Mouse (Mus musculus) spleen, adult 2 months (tissue): ENCODE measurements at regions not wholly inside any gene's neighbourhood (a gene's known extent, or its start where the extent isn't known, plus 50 kb on each side); places are given as distances from the start of the nearest gene placed in this dataset.
"Not testable (repeated sequence)": the region's sequence is repeated elsewhere in the genome, so short reads cannot be mapped to it uniquely, and the experiment has no call there.

Source experiments
- DNase-seq, 2 experiments: peaks; one replicate each; pipeline versions ENCODE4 v3.0.0 to v3.0.0-alpha.2; 2012 to 2021; ENCODE audit warnings: low spot score in 2 of 2, low read depth in 1 of 2
- H3K27ac ChIP-seq: fragments of 200-500 bp; 2 replicates; pipeline ENCODE4 v1.5.1; 2012; ENCODE audit warnings: low read length, inconsistent platforms; ENCODE audit not compliant: insufficient read depth
- H3K27me3 ChIP-seq: fragments of 200-500 bp; 2 replicates; pipeline ENCODE4 v1.6.1; 2012; ENCODE audit warnings: mild to moderate bottlenecking, moderate library complexity, low read length, inconsistent platforms; ENCODE audit not compliant: control insufficient read depth, insufficient read depth
- H3K36me3 ChIP-seq: fragments of 200-500 bp; 2 replicates; pipeline ENCODE4 v1.6.1; 2012; ENCODE audit warnings: mild to moderate bottlenecking, low read length, inconsistent platforms; ENCODE audit not compliant: control insufficient read depth, insufficient read depth
- H3K4me1 ChIP-seq: fragments of 200-500 bp; 2 replicates; pipeline ENCODE4 v1.6.1; 2011; ENCODE audit warnings: inconsistent platforms; ENCODE audit not compliant: control insufficient read depth, insufficient read depth, insufficient read length
- H3K4me3 ChIP-seq: fragments of 200-500 bp; 2 replicates; pipeline ENCODE4 v1.5.1; 2011; ENCODE audit warnings: mild to moderate bottlenecking, inconsistent platforms; ENCODE audit not compliant: insufficient read depth, insufficient read length; ENCODE audit errors: extremely low read depth
- CTCF ChIP-seq: fragments of 200-500 bp; IDR thresholded peaks from 2 replicates; pipeline ENCODE4 v1.5.1; 2011; ENCODE audit warnings: mild to moderate bottlenecking, inconsistent platforms; ENCODE audit not compliant: insufficient read depth, insufficient read length, insufficient replicate concordance; ENCODE audit errors: extremely low read depth
- POLR2A ChIP-seq: fragments of 200-500 bp; IDR thresholded peaks from 2 replicates; pipeline ENCODE4 v1.6.1; 2011; ENCODE audit warnings: low read depth, low read length, inconsistent platforms
- WGBS: fragments of 180-500 bp; shearing (Covaris S2); methylation state at CpG from one replicate; pipeline ENCODE4 v1.1.7; 2018; 5-methylcytosine and 5-hydroxymethylcytosine counted together

DNA sequence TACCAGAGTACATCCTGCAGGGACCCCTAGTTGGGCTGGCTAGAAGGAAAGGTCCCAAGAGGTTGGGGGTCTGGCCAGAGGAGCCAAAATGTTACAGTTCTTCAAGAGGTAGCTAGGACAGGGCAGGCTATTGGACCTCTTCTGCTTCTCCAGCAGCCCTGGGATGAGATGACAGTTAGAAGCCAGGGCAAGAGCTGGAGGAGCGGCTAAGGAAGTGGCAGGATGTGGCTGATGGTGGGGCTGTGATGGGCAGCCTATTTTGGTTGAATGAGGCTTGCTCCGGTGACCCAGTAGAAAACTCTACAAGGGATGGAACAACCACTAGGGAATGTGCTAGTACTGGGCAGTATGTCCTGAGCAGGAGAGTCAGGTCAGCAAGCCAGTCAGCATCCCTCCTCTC lies 82.8 kb downstream of the Ddx11 start:
- no peak for TF ChIP-seq CTCF
- TF ChIP-seq POLR2A: no peak

DNA sequence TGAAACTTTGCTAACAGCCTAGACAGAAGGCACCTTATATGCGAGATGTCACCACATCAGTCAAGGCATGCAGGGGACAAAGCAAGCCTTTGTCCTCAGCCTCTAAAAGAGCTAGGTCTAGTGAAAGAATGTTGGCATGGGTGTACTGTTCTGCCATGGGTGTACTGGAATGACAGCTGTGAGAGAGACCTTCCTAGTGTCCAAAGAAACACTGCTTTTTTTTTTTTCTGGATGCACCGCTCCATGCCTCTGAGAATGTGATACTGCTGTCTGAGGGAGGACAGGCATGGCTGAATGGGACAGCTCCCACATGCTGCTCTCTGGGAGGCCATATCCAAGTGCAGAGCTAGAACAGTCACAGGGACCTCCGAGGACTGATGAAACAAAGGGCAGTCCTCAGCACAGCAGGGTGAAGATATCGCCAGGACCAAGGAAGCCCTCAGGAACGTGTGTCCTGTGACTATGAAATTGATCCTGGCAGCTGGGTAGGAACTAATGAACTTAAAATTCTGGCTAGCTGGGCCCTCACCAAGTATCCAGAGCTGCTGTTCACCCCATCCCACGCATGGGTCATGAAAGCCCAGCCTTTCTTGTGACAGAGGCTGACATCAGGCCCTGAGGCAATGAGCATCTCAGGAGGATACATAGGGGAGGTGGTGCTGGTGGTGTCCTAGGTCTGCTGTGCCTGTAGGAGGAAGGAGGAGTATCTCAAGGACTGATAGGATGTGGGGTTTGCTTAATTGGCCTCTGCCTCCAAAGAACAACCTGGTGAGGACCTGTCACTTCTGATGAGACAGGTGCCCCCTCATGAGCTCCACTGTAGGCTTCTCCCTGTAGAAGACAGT lies 84.6 kb downstream of the Ddx11 start:
- not testable (repeated sequence) for DNase-seq, H3K36me3 ChIP-seq, H3K27me3 ChIP-seq, H3K4me1 ChIP-seq, H3K27ac ChIP-seq, H3K4me3 ChIP-seq
- WGBS: 82% methylated on average over 6 of the region's 6 CpGs

More for the DNA sequence above, 82.8 kb downstream of the Ddx11 start:
- DNase-seq: no peak
- no peaks in the 10 kb centered on the region for H3K36me3 ChIP-seq
- no peak overlapping the region for H3K4me3 ChIP-seq
- WGBS: 74% methylated on average over 2 of the region's 2 CpGs
- no peaks in the 10 kb centered on the region for H3K4me1 ChIP-seq
- H3K27ac ChIP-seq: no peak overlapping the region
- no peaks in the 10 kb centered on the region for H3K27me3 ChIP-seq

GRCm38 (mm10) chr17:66208803-66209515 lies 85.6 kb downstream of the Ddx11 start:
- H3K36me3 ChIP-seq, DNase-seq, H3K4me1 ChIP-seq, H3K27ac ChIP-seq, H3K27me3 ChIP-seq, H3K4me3 ChIP-seq: not testable (repeated sequence)
- 45% methylated on average over 4 of the region's 6 CpGs for WGBS

DNA sequence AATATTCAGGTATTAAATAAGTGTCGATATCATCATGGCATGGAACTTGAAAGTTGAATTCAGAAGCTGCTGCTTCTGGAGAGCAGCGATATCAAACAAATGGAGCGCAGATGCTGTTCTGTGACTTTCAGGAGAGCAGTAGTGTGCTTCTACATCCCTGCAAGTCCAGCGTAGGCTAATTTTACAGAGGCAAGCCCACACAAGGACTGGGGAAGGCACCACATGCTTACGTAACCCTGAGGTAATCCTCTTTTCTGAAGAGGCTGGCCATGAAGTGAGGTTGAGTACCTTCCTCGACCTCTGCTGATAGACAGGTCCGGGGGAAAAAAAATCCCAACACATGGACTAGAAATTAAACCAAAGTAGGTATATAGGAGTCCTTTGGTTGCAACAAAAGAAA lies 88.2 kb downstream of the Ddx11 start:
- Histone ChIP-seq H3K4me1 (no peaks in the 10 kb centered on the region), H3K4me3 (no peak overlapping the region), H3K36me3 (no peaks in the 10 kb centered on the region), H3K27ac (no peak overlapping the region), H3K27me3 (no peaks in the 10 kb centered on the region)
- TF ChIP-seq POLR2A (no peak), CTCF (no peak)
- WGBS: 85% methylated on average over 7 of the region's 7 CpGs
- DNase-seq: no peak

- Histone ChIP-seq H3K36me3 (no peaks in the 10 kb centered on the region), H3K4me3 (no peak overlapping the region), H3K27ac (no peak overlapping the region), H3K4me1 (no peaks in the 10 kb centered on the region), H3K27me3 (no peaks in the 10 kb centered on the region)
- no peak for DNase-seq
- 92% methylated on average over 9 of the region's 9 CpGs for WGBS
- TF ChIP-seq POLR2A: no peak
- TF ChIP-seq CTCF: no peak
These were observed 89.3 kb downstream of the Ddx11 start for GRCm38 (mm10) chr17:66212616-66213015.

- Histone ChIP-seq H3K36me3 (no peaks in the 10 kb centered on the region), H3K4me3 (no peak overlapping the region), H3K4me1 (no peaks in the 10 kb centered on the region), H3K27ac (no peak overlapping the region), H3K27me3 (no peaks in the 10 kb centered on the region)
- no peak for DNase-seq
- WGBS: 89% methylated on average over 6 of the region's 6 CpGs
- TF ChIP-seq POLR2A: no peak
- TF ChIP-seq CTCF: no peak
These were observed 95.0 kb downstream of the Ddx11 start for GRCm38 (mm10) chr17:66218321-66218720.
